In genomic region chr10:91881521-91882228, GRCm38 (mm10) we compare ENCODE assay signal across 10 mouse cellular contexts.
DNase-seq lines count a peak whose midpoint lies in the region; ATAC-seq and TF ChIP-seq lines count a peak whose summit lies in the region.
"Had no signal": no experiment of that assay in that cellular context is flagged by ENCODE, and none has a peak within 500 bp of the region (broad histone marks: within the 10 kb centered on the region; RNA-seq: fewer than 3 reads in every experiment).

No protein-coding gene starts in this region.

- no peaks in the 10 kb centered on the region for H3K9me3 ChIP-seq in forebrain, embryonic 10.5 days
- H3K9me3 ChIP-seq in hindbrain, embryonic 16.5 days (ENCODE audit: control insufficient read depth, low read length): no peaks in the 10 kb centered on the region
- H3K9me3 ChIP-seq: heart, embryonic 15.5 days had no signal

- peak; percentile 79 for ATAC-seq in Patski
- no peak; the same call in 1 of the 2 replicates for ATAC-seq in hindbrain, embryonic 16.5 days

- H3K4me2 ChIP-seq in hindbrain, embryonic 16.5 days (ENCODE audit: low read length): no peak overlapping the region
- H3K4me2 ChIP-seq: heart, embryonic 15.5 days had no signal

- in situ Hi-C loops in Patski (cut with MboI; ENCODE audit: low pct_unique_long_range_greater_than_20kb): no loop called here

- DNase-seq in Patski (ENCODE audit: low read depth, low spot score): peak; percentile 47
- peak; percentile 30 for DNase-seq in forebrain, embryonic 10.5 days (ENCODE audit: extremely low spot score, low spot score)
- DNase-seq in mesoderm, embryonic 11.5 days (ENCODE audit: low read depth, low spot score): peak; percentile 6
- no peak for DNase-seq in thymus, postnatal 36 days
- no peak for DNase-seq in adrenal gland, postnatal 36 days
- DNase-seq in gastrocnemius, adult 18-20 months (ENCODE audit: low spot score): no peak
- DNase-seq in urinary bladder, postnatal 14 days (ENCODE audit: low spot score): no peak
- DNase-seq: lung, postnatal 10 days had no signal

- no peaks in the 10 kb centered on the region for H3K27me3 ChIP-seq in Patski
- H3K27me3 ChIP-seq in forebrain, embryonic 10.5 days (ENCODE audit: poor library complexity, severe bottlenecking): no peaks in the 10 kb centered on the region
- no peaks in the 10 kb centered on the region for H3K27me3 ChIP-seq in hindbrain, embryonic 16.5 days (replicated peaks; ENCODE audit: control insufficient read depth, insufficient read depth, low read length)
- H3K27me3 ChIP-seq: heart, embryonic 15.5 days had no signal

- H3K9ac ChIP-seq in hindbrain, embryonic 16.5 days (ENCODE audit: low read depth, low read length): peak overlapping the region; percentile 35
- H3K9ac ChIP-seq: heart, embryonic 15.5 days had no signal

- 20% methylated on average over 9 of the region's 9 CpGs for WGBS in forebrain, embryonic 10.5 days
- WGBS in hindbrain, embryonic 16.5 days: 17% methylated on average over 9 of the region's 9 CpGs

- peaks cover 19% of the 10 kb centered on the region for H3K4me1 ChIP-seq in forebrain, embryonic 10.5 days
- peaks cover 4% of the 10 kb centered on the region; the same call in 1 of the 2 replicates for H3K4me1 ChIP-seq in hindbrain, embryonic 16.5 days (ENCODE audit: control insufficient read depth, insufficient read depth, low read depth, low read length)
- H3K4me1 ChIP-seq: heart, embryonic 15.5 days had no signal

- H3K4me3 ChIP-seq in forebrain, embryonic 10.5 days: no peak overlapping the region
- H3K4me3 ChIP-seq in hindbrain, embryonic 16.5 days (ENCODE audit: low read length): no peak overlapping the region
- H3K4me3 ChIP-seq: heart, embryonic 15.5 days had no signal

- H3K36me3 ChIP-seq in forebrain, embryonic 10.5 days (replicated peaks): no peaks in the 10 kb centered on the region
- H3K36me3 ChIP-seq in hindbrain, embryonic 16.5 days (ENCODE audit: control insufficient read depth, insufficient read depth, low read length): no peaks in the 10 kb centered on the region
- H3K36me3 ChIP-seq: heart, embryonic 15.5 days had no signal

- TF ChIP-seq CTCF in Patski (IDR thresholded peaks at IDR 0.05): no peak

- CTCF ChIA-PET in Patski (lab: Charles Lee): interaction anchor here (1.6 kb wide), 1 partner anchor 10 kb away, joined by 6 read pairs; no protein-coding TSS in a partner anchor

- peak overlapping the region; percentile 15; the same call in 1 of the 2 replicates for H3K27ac ChIP-seq in forebrain, embryonic 10.5 days
- H3K27ac ChIP-seq in hindbrain, embryonic 16.5 days (ENCODE audit: low read depth, low read length): peak overlapping the region; percentile 44; the same call in 1 of the 2 replicates
- H3K27ac ChIP-seq: heart, embryonic 15.5 days had no signal

- POLR2A ChIA-PET in Patski (lab: Charles Lee): no interaction called here

Comparison
In these comparisons a context has a peak if more than half of its experiments do, and no peak if none do; other contexts are left out.
1. DNase-seq: peak in Patski (single experiment), forebrain, embryonic 10.5 days (single experiment) and mesoderm, embryonic 11.5 days (single experiment); none in thymus, postnatal 36 days (0 of 2), adrenal gland, postnatal 36 days (0 of 2), gastrocnemius, adult 18-20 months (single experiment) and urinary bladder, postnatal 14 days (single experiment).